Mouse (Mus musculus): ENCODE measurements at regions not wholly inside any gene's neighbourhood (a gene's known extent, or its start where the extent isn't known, plus 50 kb on each side); places are given as distances from the start of the nearest gene placed in this dataset.

DNA sequence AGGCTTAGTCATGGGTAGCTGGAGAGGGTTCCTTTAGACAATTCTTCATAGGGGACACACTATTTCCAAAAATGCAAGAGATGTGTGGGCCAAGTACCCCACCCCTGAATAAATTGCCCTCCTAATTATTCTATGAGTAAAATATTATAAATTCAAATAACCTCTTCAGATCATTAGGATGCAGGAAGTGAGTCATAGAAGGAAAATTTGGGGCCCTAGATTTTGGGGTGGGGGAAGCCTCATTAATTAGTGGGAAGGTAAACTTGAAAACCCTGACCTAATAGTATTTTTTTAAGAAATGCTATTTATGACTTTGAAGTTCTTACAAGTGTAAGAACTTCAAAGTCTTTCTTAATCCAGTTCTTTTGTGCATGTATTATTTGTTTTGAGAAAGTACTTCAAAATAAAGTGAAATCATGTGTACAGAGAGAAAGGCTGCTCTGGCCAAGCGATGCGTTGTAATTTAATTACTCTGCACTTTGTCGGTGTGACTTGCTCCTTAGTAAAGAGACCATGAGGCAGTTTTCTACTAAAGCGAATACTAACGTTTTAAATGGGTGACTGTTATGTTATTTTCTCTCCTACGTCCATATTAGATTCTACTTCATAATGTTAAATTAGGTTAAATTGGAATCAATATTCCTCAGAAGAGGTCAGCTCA, 200.6 kb downstream of the Tgfb2 start:
- no peak for DNase-seq (ENCODE audit: low spot score in 2 of 2)

DNA sequence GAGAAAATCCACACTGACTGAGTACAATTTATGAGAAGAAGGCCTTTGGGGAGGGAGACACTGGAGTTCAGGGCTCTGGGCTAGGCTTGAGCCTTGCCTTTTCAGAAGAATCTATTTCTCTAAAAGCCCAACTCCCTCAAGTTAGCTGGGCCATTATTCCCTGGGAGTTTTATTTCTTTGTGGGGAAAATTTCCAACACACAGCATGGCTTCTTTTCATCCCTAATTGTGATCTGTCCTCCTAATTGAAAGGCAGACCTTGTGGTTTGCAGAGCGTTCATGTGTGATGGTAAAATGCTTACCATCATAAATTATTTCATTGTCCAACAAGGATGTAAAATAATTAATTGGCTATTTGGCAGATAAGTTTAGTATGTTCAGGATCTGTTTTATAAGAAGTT, 204.1 kb downstream of the Tgfb2 start:
- no peak for DNase-seq (ENCODE audit: low spot score in 2 of 2)

DNA sequence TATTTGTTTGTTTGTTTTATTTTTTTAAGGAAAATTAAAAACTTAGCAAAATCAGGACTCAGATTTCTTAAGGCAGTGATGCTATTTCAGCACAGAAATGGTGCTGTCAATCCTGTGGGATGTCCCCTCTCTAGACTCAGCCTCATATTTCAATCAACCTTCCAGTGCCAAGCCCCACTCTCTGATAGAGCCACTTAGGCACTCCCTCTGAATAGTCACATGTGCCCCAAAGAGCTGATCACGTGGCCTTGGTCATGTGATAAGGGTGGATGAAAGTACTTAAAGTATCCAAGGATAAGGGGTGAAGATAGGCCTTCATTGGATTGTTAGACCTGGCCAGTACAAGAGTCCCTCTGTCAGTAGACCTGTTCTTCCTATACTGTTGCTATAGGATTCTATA, 207.9 kb downstream of the Tgfb2 start:
- no peak for DNase-seq (ENCODE audit: low spot score in 2 of 2)

DNA sequence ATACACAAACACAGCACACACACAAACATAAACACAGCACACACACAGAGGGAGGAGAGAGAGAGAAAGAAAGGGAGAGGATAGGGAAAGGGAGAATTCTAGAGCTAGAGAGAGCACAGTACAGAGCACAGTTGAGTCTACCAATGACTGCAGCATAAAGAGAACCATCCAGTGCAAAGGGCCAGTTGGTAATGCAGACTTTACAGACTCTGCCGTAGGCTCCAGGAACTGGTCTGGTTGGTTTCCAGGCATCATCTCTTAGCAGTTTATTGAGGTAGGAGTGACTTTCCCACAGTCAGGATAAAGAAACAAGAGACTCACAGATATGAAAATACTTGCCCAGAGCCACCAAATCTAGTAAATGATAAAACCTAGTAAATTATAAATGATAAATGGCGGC, 208.5 kb downstream of the Tgfb2 start:
- DNase-seq (ENCODE audit: low spot score in 2 of 2): no peak

DNA sequence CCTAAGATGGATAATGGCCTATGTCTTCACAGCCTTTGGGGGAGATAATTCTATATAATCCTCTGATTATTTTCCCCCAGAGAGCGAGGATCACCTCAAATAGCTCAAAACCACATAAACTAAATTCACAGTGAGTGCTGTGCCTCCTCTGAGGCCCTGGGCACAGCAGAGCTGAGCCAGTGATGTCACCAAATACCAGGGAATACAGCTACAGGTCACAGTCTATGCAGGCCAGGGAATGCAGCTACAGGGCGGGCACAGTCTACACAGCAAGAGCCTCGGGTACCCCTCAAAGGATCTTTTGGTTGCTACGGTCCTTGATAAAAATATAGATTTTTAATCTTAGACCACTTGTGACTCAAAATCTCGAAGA, 211.4 kb downstream of the Tgfb2 start:
- no peak for DNase-seq (ENCODE audit: low spot score in 2 of 2)

DNA sequence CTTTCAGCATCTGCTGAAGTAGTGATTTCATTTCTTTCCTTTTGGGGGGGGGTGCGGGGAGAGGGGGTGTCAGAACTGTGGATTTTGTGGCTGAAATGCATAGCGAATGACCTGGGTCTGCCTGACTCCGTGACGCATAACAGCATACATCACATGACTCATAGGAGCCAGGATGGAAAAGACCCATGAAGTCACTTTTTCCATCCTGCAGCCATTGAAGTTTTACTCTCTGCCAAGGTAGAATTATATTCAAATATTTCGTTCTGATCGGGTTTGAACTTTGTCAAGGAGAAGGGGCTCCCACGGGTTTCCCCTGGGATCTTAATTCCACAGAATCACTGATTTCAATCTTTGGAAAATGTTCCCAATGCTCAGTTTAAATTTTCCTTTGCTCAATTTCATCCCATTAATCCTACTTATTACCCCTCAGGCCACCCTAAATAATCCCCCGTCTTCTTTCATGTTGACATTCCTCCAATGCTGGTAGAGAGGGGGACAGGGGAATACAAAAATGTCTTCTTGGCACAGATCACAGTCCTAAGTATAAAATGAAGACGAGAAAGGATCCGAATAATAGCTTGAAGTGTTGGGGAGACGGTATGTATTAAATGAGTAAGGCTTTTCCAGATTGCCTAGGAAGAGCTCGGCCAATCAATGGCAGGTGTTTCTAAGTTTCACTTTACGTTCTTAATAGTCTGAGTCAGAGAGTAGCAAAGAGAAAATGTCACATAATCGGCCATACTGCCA, 212.0 kb downstream of the Tgfb2 start:
- no peak for DNase-seq (ENCODE audit: low spot score in 2 of 2)

DNA sequence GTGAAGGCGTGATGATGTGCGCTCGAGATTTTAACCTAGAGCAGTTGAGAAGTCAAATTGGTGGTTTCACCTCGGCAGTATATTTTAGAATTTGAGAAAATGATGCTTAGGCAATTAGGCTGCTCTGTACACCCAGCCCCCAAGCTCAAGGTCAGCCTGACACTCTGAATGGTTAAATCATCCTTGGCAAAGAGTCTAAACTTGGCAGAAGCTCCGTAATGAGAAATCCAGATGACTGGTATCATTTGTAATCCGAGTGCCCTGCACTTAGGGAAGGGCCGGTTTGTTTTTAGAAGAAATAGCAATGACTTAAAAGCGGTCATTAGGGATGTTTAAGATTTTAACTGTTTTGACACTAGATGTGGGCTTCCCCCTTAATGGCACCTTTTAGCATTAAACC, 223.6 kb downstream of the Tgfb2 start:
- no peak for DNase-seq (ENCODE audit: low spot score in 2 of 2)

DNA sequence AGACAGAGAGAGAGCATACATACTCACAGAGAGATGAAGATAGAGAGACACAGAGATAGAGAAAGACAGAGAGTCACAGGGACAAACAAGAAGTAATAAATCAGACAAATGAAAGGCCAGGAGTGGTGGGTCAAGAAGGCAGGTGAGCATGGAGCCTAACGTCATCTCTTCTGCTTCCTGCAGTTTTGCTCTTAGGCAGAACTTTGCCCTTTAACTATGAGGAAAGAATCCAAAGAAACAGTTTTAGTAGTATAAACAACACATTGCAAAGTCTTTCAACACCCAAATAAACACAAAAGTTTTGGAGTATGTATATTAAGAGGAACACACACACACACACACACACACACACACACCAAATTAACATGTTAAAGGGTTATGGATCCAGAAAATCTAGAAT, 225.8 kb downstream of the Tgfb2 start:
- no peak for DNase-seq (ENCODE audit: low spot score in 2 of 2)

DNA sequence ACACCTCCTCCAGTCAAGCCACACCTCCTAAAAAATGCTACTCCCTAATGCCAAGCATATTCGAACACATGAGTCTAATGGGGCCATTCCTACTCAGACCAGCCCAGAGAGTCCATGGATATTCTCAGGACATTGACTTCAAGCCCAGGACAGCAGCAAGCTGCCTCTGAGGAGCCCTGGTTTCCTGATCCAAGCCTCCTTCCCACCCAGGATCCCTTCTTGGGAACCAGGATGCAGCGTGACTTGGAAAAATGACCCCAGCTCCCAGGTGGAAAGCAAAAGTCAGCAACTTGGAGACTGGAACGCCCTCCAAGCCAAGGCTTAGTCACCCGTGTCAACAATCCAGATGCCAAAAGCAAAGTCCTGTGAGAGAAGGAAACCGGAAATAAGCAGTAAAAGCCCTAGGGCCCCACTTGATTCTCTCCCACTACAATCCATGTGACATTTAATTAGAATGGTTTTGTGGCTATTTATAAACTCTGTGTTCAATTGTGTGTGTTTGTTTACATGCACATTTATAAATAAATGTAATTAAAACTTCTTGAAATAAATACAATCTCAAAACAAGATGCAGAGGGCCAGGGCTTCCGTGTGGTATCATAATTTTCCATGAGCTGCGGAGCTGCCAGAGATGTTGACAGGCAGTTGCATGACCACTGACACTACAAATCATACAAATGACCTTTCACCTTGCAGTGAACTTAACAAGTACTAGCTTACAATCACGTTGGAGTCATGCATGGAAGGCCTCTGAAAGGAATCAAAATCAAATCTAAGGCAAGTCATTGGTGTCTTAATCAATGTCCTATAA, 227.2 kb downstream of the Tgfb2 start:
- DNase-seq (ENCODE audit: low spot score in 2 of 2): no peak

DNA sequence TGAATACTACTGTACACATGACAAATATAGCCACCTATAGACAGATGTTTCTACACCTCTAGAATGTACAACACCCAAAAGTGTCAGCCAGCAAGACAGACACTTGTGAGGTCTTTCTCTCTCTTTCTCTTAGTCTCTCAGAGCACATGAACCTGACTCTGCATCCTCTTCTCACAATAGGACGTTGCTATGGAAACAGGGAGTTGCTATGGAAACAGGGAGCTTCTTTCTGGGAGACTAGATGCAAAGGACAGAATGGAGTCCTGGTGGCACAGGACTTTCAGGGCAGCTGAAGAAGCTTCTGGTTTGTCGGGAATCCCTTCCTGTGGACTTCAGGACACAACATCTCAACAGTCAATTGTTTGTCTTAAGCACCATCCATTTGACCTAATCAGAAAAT, 230.9 kb downstream of the Tgfb2 start:
- no peak for DNase-seq (ENCODE audit: low spot score in 2 of 2)

DNA sequence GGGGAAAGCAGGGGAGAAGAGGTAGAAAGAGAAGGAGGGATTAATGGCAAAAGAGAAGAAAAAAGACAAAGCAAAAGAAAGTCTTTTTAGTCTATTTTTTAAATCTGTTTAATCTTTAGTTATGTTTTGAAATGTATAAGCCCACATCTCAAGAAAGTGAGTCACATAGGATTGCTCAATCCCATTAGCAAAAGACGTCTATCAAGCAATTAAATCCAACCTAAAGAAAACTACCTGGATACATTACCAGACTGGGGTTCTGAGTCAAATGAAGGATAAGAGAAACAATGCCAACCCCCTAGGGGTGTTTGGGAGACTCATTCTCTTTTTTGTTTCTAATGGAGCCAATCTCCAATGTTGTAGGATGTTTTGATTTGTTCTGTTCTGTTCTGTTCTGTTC, 231.4 kb downstream of the Tgfb2 start:
- no peak for DNase-seq (ENCODE audit: low spot score in 2 of 2)

DNA sequence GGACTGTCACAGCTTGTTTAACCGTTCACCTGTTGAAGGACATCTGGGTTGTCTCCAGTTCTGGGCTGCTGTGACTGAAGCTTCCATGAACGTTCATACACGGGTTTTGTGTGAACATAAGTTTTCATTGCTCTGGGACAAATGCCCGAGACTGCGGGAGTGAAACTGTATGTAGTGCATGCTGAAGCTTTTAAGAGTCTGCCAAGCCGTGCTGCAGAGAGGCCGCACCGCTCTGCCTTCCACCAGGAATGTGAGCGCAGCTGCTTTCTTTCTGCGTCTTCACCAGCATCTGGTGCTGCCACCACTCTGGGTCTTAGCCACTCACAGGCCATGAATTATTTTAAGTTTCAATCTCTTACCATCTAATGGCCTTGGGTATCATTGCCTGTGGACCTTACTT, 232.8 kb downstream of the Tgfb2 start:
- no peak for DNase-seq (ENCODE audit: low spot score in 2 of 2)

DNA sequence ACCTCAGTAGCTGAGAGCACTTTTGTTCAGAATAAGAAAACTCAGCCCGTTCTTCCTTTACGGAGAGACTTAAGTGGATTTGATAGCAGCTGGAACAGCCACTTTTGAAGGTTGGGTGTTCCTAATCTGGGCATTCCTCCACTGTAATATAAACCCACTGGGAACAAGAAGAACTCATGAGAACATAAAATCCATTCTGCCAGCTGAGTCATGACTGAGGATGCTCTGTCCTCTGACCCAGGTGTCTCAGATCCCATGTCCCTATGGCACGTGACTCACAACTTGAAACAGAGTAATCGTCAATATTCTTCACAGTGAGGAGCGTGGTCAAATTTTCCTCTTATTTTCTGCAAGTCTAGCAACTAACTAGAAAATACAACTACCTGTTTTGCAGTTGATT, 240.3 kb downstream of the Tgfb2 start:
- no peak for DNase-seq (ENCODE audit: low spot score in 2 of 2)

DNA sequence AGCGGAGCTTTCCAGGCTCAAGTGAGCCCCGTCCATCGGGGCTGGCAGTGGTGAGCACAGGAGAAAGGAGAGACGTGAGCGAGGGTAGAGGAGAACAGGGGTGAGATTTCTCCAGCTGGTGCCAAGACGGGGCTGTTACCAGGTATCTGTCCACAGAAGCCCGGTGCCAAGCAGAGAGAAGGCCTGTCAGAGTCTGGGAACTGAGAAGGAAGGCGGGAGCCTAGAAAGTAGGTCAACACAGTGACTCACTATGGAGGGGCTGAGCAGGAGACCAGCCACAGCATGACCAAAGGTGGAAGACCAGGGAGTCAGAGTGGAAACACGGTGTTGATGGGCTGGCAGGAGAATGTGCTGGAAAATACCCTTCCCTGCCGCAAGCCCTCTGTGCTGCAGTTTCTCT, 245.0 kb downstream of the Tgfb2 start:
- no peak for DNase-seq (ENCODE audit: low spot score in 2 of 2)

DNA sequence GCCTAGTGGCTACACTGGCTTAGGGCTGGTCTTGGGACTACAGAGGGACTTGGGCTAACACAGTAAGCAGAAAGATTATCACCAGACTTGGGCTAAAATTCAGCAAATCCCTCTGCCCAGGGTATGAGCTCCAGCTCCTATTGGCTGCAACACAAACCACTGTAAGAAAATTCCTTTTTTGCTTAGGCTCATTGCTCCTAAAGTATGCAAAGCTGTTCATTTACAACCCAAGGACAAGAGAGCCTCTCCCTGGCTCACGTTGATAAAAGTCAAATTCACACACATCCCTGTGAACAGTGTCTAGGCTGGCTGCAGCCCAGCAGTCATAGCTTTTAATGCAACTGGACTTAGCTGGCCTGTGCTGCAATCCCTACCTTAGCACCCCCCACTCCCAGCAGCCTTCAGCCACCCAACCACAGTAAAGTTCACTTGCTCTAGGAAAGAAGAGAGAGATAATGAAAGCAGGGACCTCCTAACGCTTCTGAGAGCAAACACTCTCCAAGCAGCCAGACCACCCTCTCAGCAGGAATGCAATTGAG, 247.6 kb downstream of the Tgfb2 start:
- no peak for DNase-seq (ENCODE audit: low spot score in 2 of 2)

DNA sequence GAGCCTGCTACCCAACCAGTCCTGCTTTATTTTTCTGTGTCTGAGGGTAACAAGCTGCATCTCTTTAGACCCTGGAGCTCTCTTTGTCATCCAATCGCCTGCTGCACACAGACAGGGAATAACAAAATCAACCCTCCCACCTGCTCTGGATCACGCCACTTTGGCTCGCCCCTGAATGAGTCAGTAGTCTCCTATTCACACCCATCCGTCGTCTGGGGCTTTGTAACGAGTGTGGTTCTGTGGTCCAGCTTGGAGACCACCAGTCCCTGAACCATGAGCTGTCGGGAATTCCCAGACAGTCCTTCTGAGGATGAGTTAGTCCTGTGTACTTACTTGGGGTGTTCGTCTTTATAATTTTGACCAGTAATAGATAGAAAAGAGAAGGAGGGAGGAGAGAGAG, 248.7 kb downstream of the Tgfb2 start:
- no peak for DNase-seq (ENCODE audit: low spot score in 2 of 2)

DNA sequence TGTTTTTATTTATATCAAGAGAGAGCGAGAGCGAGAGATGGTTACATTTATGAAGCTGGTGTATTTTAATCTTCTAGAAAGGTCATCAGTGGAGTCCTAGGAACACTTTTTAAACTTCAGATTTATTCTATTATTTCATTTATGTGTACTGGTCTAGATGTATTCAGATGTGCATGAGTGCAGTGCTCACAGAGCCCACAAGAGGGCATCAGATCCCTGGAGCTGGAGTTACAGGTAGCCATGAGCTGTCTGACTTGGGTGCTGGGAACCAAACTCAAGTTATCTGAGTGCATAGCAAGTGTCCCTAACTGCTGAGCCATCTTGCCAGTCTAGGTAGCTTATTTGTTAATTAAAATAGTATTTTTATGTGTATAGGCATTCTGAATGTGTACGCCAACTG, 249.7 kb downstream of the Tgfb2 start:
- no peak for DNase-seq (ENCODE audit: low spot score in 2 of 2)

DNA sequence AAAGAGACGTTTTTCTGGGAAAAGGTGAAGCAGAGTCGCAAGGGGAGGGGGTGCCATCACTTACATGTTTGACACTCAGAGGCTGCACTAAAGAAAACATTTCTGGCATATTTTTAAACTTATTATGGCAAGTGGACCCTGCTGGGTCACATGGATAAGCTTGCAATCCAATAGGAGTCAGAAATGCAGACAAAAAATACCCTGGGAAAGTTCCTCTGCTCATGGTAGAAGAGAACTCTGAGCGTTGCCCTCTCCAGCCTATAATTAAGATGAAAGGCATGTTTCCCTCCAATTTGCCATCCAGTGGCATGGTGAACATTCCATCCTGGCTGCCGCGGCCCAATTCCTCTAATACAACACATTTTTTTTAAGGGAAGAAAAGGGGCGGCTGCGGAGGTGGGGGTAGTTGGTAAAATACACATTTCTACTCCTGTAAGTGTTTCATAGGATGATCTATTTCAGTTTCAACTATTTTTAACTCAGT, 250.6 kb downstream of the Tgfb2 start:
- no peak for DNase-seq (ENCODE audit: low spot score in 2 of 2)

DNA sequence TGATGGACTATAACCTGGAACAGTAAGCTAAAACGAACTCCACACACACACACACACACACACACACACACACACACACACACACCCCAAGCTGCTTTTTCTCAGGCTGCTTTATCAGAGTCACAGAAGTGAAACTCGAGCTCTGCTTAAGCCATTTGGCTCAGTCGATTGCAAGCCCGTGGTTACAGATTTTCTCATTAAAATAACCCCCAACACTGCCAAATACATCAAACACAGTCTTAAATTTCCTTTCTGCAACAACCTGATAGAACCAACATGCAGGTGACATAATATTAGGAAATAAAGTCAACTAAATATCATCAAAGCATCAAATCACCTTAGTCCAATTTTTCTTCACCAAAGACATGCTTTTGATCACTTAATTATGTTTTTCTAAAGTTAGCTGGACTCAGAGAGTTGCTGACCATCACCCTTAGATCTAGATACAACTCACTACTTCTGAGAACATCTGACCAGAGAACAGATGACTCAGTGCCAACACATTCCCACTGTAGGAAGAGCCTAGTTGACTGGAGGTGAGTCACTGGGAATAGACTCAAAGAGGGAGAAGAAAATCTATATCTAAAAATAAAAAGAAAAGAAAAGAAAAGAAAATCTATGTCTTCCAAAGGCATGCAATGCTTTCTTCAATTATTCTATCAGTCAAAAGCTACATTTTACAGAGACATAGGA, 251.2 kb downstream of the Tgfb2 start:
- no peak for DNase-seq (ENCODE audit: low spot score in 2 of 2)

DNA sequence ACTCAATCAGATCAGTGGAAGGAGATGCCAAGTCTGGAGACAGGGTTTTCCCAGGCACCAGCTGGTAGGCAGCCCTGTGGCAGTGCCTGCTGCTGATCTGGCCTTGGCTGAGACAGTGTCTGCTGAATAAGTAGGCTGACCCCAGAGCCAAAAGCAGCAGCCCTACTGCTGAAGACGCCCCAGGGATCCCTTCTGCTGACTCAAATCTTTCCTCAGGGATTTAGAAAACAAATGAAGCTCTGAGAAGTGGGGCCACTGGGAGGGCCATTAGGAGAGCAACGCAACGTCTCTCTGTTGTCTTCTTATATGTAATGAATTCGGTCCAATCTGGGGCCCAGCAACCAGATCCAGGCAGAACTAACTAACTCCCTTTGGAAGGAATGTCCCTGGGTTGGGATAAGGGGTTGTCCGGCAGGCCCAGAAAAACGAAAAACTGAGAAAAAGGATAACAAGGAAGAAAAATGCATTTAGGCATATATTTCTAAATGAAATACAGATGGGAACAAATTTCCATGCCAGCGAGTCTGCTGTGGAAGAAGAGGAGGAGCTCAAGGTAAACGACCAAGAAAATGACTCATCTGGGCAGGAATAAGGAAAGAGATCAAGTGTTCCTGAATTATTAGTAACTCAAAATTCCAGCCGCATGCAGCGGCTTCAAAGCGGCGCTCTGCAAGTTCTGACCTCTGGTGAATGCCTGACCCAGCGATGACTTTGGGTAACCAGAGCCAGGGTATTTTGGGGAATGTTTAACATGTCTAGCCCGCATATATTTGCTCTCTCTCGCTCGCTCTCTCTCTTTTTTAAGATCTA, 256.7 kb downstream of the Tgfb2 start:
- no peak for DNase-seq (ENCODE audit: low spot score in 2 of 2)

DNA sequence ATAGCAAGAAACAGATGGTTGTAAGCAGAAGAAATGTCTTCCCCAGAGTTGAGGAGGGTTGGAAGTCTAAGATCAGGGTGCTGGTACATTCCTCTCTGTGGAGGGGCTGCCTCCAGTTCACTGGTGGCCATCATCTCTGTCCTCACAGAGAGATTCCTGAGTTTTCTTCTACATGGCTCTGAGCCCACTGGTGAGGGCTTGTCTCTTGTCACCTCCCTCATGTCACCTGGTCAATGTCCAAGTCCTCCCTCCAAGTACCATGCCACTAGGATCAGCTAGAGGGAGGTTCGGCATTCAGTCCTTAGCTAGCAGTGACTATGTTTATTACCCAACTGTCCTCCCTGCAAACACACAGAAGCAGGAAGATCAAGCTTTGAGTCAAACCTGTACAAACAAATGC, 258.3 kb downstream of the Tgfb2 start:
- no peak for DNase-seq (ENCODE audit: low spot score in 2 of 2)

Data from adrenal gland, postnatal 4 days (tissue).